Mouse (Mus musculus): ENCODE data around the gene Slc17a7.

- no peak for TF ChIP-seq CTCF (IDR thresholded peaks at IDR 0.05; ENCODE audit: extremely low read depth, insufficient read depth, insufficient read length, insufficient replicate concordance)
- TF ChIP-seq POLR2A (IDR thresholded peaks at IDR 0.05; ENCODE audit: low read depth, low read length) = no peak
Measured at GRCm38 (mm10) chr7:45215673-45216441, 52.1 kb downstream of the Slc17a7 start, which contains the start of gene Tead2.

Measured in spleen, adult 2 months (tissue).